Mouse (Mus musculus) thymus, postnatal 4 days (tissue): ENCODE results near the gene Zfp92.
A peak's percentile ranks its signal among the peaks of the same experiment; 100 is the strongest.
"Not testable (repeated sequence)": the region's sequence is repeated elsewhere in the genome, so short reads cannot be mapped to it uniquely, and the experiment has no call there.

ENCODE experiments used
- DNase-seq: peaks from one replicate; pipeline ENCODE4 v3.0.0; 2021

The Zfp92 gene

GRCm38 (mm10) chrX:73410880-73411517, at the start of gene Zfp92:
Gene Zfp92 (plus strand): TSS chrX:73411096.
- peak; percentile 50 for DNase-seq

- no peak for DNase-seq
Measured at GRCm38 (mm10) chrX:73363291-73363690, 47.6 kb upstream of the Zfp92 start.

- no peak for DNase-seq
Measured at GRCm38 (mm10) chrX:73384419-73384818, 26.5 kb upstream of the Zfp92 start.

- DNase-seq: no peak
Measured at GRCm38 (mm10) chrX:73384924-73385323, 26.0 kb upstream of the Zfp92 start.

GRCm38 (mm10) chrX:73391481-73391880, 19.4 kb upstream of the Zfp92 start:
- no peak for DNase-seq

GRCm38 (mm10) chrX:73396446-73396845, 14.4 kb upstream of the Zfp92 start:
- DNase-seq: no peak

GRCm38 (mm10) chrX:73398636-73399035, 12.3 kb upstream of the Zfp92 start, which contains the start of gene Gm18336:
Gene Gm18336 (minus strand): TSS chrX:73398736.
- not testable (repeated sequence) for DNase-seq

- no peak for DNase-seq
Measured at GRCm38 (mm10) chrX:73400951-73401350, 9.9 kb upstream of the Zfp92 start.

- no peak for DNase-seq
Measured at GRCm38 (mm10) chrX:73401616-73402015, 9.3 kb upstream of the Zfp92 start.

GRCm38 (mm10) chrX:73412767-73413166, 1.9 kb downstream of the Zfp92 start:
- peak; percentile 28 for DNase-seq

- DNase-seq: no peak
Measured at GRCm38 (mm10) chrX:73430036-73430435, 19.1 kb downstream of the Zfp92 start.

GRCm38 (mm10) chrX:73432850-73433249, 22.0 kb downstream of the Zfp92 start:
- no peak for DNase-seq

- DNase-seq: no peak
Measured at GRCm38 (mm10) chrX:73435252-73435651, 24.4 kb downstream of the Zfp92 start, which contains the start of gene Trex2. Gene Trex2 (minus strand): TSS chrX:73435344.

- DNase-seq: no peak
Measured at GRCm38 (mm10) chrX:73441428-73441827, 30.5 kb downstream of the Zfp92 start.

GRCm38 (mm10) chrX:73451949-73452348, 41.1 kb downstream of the Zfp92 start:
- DNase-seq: peak; percentile 82

GRCm38 (mm10) chrX:73458877-73459392, 48.0 kb downstream of the Zfp92 start, which contains the start of gene Haus7:
Gene Haus7 (minus strand): TSS chrX:73459044.
- DNase-seq: peak; percentile 87

GRCm38 (mm10) chrX:73460792-73461191, 49.9 kb downstream of the Zfp92 start:
- no peak for DNase-seq

GRCm38 (mm10) chrX:73465483-73466186, 54.7 kb downstream of the Zfp92 start:
- no peak for DNase-seq

- no peak for DNase-seq
Measured at GRCm38 (mm10) chrX:73467446-73468241, 56.7 kb downstream of the Zfp92 start.

GRCm38 (mm10) chrX:73468330-73468729, 57.4 kb downstream of the Zfp92 start:
- DNase-seq: no peak

GRCm38 (mm10) chrX:73468752-73469151, 57.9 kb downstream of the Zfp92 start:
- DNase-seq: no peak

GRCm38 (mm10) chrX:73471764-73472163, 60.9 kb downstream of the Zfp92 start:
- no peak for DNase-seq
